Mouse (Mus musculus): ENCODE measurements around the gene Gjc3.

GRCm38 (mm10) chr5:137973161-137973560 is 10.3 kb upstream of the Gjc3 start:
- TF ChIP-seq CTCF (IDR thresholded peaks at IDR 0.05; ENCODE audit: extremely low read depth, insufficient read depth, insufficient read length, insufficient replicate concordance) (no peak), POLR2A (IDR thresholded peaks at IDR 0.05; ENCODE audit: low read depth, low read length) (no peak)
